Mouse (Mus musculus) embryonic facial prominence, embryonic 15.5 days (tissue): ENCODE measurements around the gene Cdk15. TPM values are rescaled to one million over a fixed set of nuclear protein-coding genes. Genes with fewer than 3 reads are reported as not detected.

ENCODE experiments used
- ATAC-seq: fragments of 200-750 bp; cut with Nextera tagmentation; 2 replicates; pipeline ENCODE4 v1.8.0; 2017; ENCODE audit warnings: low read depth, moderate TSS enrichment; ENCODE audit not compliant: insufficient number of reproducible peaks, low FRiP score, low TSS enrichment
- H3K27ac ChIP-seq: fragments of 300-500 bp; sonication (generic); replicated peaks from 2 replicates; pipeline ENCODE4 v1.5.1; 2015; ENCODE audit warnings: mild to moderate bottlenecking, inconsistent platforms
- H3K27me3 ChIP-seq: fragments of 300-500 bp; sonication (generic); 2 replicates; pipeline ENCODE4 v1.6.1; 2015; ENCODE audit warnings: inconsistent platforms
- H3K36me3 ChIP-seq: fragments of 300-500 bp; sonication (generic); 2 replicates; pipeline ENCODE4 v1.6.1; 2015; ENCODE audit warnings: mild to moderate bottlenecking, inconsistent platforms
- H3K4me1 ChIP-seq: fragments of 300-500 bp; sonication (generic); 2 replicates; pipeline ENCODE4 v1.6.1; 2015; ENCODE audit warnings: inconsistent platforms
- H3K4me2 ChIP-seq: fragments of 300-500 bp; sonication (generic); replicated peaks from 2 replicates; pipeline ENCODE4 v1.6.1; 2015; ENCODE audit warnings: mild to moderate bottlenecking, inconsistent platforms
- H3K4me3 ChIP-seq: fragments of 300-500 bp; sonication (generic); replicated peaks from 2 replicates; pipeline ENCODE4 v1.5.1; 2015; ENCODE audit warnings: mild to moderate bottlenecking, inconsistent platforms
- H3K9ac ChIP-seq: fragments of 300-500 bp; sonication (generic); 2 replicates; pipeline ENCODE4 v1.6.1; 2015; ENCODE audit warnings: inconsistent platforms
- H3K9me3 ChIP-seq: fragments of 300-500 bp; sonication (generic); replicated peaks from 2 replicates; pipeline ENCODE4 v1.6.1; 2016; ENCODE audit warnings: inconsistent platforms
- WGBS: fragments of 180-500 bp; shearing (Covaris S2); methylation state at CpG from one replicate; pipeline ENCODE4 v1.1.7; 2015; 5-methylcytosine and 5-hydroxymethylcytosine counted together
- polyA plus RNA-seq: library from polyadenylated mRNA; unstranded; fragments of >200 nt; fragmentation: Nextera tagmentation; extraction: Ambion mirVana; gene quantifications from 2 replicates; pipeline ENCODE4 v1.2.1, GENCODE M21; 2015

Cdk15 gene
- 0.80 and 1.8 TPM in 2 replicates for polyA plus RNA-seq

DNA sequence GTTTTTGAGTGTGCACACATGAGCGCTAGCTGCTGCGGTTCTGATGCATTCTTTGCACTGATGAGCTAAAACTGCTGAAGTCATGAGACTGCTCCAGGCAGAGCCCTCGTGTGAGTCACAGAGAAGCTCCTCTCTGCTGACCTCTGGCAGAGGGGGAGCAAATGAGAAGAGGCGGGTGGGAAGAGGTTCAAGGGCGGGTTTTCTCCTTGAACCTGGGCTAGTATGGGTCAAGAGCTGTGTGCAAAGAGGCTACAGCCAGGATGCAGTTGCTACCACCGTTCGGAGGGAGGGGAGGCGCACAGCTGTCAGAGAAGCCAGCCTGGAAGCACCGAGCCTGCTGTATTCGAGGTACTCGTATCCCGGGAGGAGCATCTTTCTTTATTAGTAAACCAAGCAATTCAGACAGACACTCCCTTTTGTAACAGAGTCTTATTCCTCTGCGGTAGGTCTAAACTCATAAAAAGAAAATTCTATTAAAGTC, at the start of gene Cdk15:
Gene Cdk15 (plus strand): TSS at position 156 of the 481 bp plus-strand sequence.
- H3K27ac ChIP-seq, result no peak within 1 kb of the TSS

DNA sequence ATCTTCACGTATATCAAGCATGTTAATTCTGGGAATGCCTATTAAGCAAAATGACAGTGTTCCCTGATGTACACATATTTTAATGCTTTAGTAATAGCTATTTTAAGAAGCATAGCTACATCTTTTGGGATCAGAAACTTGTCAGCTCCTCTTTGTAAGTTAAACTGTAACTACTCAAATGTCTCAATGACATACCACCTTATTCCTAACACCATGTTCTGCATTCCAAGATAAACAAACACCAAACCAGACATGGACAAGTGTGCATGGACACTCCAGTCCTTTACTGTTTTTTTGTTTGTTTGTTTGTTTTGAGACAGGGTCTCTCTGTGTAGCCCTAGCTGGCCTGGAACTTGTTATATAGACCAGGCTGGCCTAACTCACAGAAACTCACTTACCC, 48.4 kb upstream of the Cdk15 start:
- peaks cover 14% of the 10 kb centered on the region for H3K36me3 ChIP-seq
- no peak overlapping the region for H3K4me3 ChIP-seq
- 86% methylated on average over 1 of the region's 1 CpGs for WGBS

More for the DNA sequence above, at the start of gene Cdk15:
- ATAC-seq, result no peak
- WGBS, result 7% methylated on average over 13 of the region's 13 CpGs
- Histone ChIP-seq H3K36me3 (no peaks in the 10 kb centered on the region), H3K4me3 (no peak within 1 kb of the TSS), H3K27me3 (no peaks in the 10 kb centered on the region), H3K4me2 (peak within 1 kb of the TSS; percentile 38), H3K9me3 (no peaks in the 10 kb centered on the region), H3K4me1 (peaks cover 19% of the 10 kb centered on the region), H3K9ac (no peak within 1 kb of the TSS)

DNA sequence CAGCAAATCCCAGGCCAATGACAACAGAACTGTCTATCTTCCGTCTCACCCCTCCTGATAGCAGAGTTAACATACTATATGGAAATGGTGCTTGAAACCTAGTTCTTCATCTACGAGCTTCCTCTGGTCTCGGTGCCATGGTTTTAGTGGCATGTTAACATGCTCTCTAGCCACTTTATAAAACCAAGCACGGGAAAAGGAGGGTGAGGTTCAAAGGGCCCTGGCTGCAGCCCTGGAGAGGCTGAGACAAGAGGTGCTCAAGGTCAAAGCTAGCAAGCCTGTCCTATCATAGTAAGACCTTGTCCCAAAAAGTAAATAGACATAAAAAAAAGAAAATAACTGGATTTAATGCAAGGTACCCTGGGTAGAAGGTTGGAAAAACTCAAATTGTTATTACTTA, 45.1 kb upstream of the Cdk15 start:
- H3K27me3 ChIP-seq, result no peaks in the 10 kb centered on the region
- no peaks in the 10 kb centered on the region for H3K9me3 ChIP-seq
- H3K27ac ChIP-seq, result no peak overlapping the region
- ATAC-seq, result no peak
- no peak overlapping the region for H3K9ac ChIP-seq
- no peak overlapping the region for H3K4me2 ChIP-seq
- no peaks in the 10 kb centered on the region for H3K4me1 ChIP-seq
- WGBS, result 87% methylated on average over 4 of the region's 4 CpGs
- peaks cover 23% of the 10 kb centered on the region for H3K36me3 ChIP-seq
- H3K4me3 ChIP-seq, result no peak overlapping the region

More for the DNA sequence above, 48.4 kb upstream of the Cdk15 start:
- Histone ChIP-seq H3K4me2 (no peak overlapping the region), H3K9me3 (no peaks in the 10 kb centered on the region), H3K4me1 (no peaks in the 10 kb centered on the region), H3K27ac (no peak overlapping the region), H3K9ac (no peak overlapping the region), H3K27me3 (no peaks in the 10 kb centered on the region)
- no peak for ATAC-seq

DNA sequence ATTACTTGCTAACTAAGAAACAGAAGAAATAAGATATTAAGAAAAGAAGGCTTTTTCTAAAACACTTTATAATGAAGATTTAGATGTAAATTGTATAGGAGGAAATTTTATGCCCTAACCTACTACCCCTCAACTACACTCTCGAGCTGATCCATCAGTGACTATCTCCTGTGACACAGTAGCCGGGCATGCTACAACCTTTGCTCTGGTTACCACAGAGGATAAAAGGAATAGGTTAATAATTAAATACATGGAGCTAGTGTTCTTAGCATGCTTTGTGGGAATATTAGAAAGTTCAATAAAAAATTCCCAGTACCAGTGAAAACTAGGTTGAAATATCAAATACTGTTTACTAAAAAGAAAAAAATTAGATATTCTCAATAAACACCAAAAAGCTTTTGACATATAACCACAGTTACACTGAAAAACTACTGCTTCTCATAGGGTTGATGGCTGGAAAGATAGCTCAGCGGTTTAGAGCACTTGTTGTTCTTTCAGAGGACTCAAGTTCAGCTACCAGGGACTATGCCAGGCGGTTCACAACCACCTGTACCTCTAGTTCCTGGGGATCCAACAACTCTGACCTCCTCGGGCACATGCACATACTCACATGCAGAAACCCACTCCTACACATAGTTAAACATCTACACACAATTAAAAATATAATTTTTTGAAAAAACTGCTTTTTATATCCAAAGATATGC, 44.5 kb upstream of the Cdk15 start:
- H3K4me3 ChIP-seq, result no peak overlapping the region
- no peak overlapping the region for H3K4me2 ChIP-seq
- H3K4me1 ChIP-seq, result no peaks in the 10 kb centered on the region
- WGBS, result 80% methylated on average over 5 of the region's 5 CpGs
- H3K27ac ChIP-seq, result no peak overlapping the region
- no peaks in the 10 kb centered on the region for H3K9me3 ChIP-seq
- no peak for ATAC-seq
- no peak overlapping the region for H3K9ac ChIP-seq
- peaks cover 25% of the 10 kb centered on the region for H3K36me3 ChIP-seq
- H3K27me3 ChIP-seq, result no peaks in the 10 kb centered on the region

DNA sequence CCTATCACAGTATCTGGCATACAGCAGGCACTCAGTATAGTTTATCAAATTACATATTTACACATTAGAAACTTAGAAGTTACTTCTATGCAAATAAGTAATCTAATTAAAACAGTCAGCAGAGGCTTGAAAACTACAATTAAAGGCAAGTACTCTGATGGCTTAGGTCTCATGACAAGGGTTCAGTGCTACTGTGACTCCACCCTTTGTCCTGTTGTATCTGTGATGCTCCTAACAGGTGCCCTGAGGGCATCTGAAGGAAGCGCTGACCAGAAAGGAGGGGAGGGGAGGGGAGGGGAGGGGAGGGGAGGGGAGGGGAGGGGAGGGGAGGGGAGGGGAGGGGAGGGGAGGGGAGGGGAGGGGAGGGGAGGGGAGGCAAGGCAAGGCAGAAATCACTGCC, 43.8 kb upstream of the Cdk15 start:
- WGBS, result no CpG with 5 or more reads among the region's 1 CpGs
- Histone ChIP-seq H3K36me3 (peaks cover 27% of the 10 kb centered on the region), H3K4me2 (no peak overlapping the region), H3K9me3 (no peaks in the 10 kb centered on the region), H3K9ac (no peak overlapping the region), H3K4me3 (no peak overlapping the region), H3K27ac (no peak overlapping the region), H3K27me3 (no peaks in the 10 kb centered on the region), H3K4me1 (no peaks in the 10 kb centered on the region)
- ATAC-seq, result no peak

DNA sequence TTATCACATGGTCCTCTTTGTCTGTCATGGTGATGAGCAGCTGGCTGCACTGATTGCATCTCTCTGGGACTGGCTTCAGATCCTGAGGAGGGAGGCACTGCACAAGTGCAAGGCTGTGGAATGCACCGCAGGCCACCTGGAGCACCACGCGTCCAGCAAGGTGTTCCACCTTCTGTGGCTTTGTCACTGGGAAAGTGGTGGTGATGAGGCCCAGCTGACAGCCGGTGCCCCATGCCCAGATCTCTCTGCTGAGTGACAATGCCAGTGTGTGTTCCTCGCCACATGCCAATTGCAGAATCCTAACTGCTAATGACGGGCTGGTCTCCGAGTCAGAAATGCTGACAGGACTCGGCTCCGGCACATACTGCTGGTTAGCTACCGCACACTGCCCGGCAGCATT, 41.3 kb upstream of the Cdk15 start:
- Histone ChIP-seq H3K9ac (no peak overlapping the region), H3K4me3 (no peak overlapping the region), H3K4me2 (no peak overlapping the region), H3K4me1 (no peaks in the 10 kb centered on the region), H3K27me3 (no peaks in the 10 kb centered on the region), H3K36me3 (peaks cover 20% of the 10 kb centered on the region), H3K9me3 (no peaks in the 10 kb centered on the region), H3K27ac (no peak overlapping the region)
- WGBS, result 91% methylated on average over 11 of the region's 11 CpGs
- no peak for ATAC-seq

DNA sequence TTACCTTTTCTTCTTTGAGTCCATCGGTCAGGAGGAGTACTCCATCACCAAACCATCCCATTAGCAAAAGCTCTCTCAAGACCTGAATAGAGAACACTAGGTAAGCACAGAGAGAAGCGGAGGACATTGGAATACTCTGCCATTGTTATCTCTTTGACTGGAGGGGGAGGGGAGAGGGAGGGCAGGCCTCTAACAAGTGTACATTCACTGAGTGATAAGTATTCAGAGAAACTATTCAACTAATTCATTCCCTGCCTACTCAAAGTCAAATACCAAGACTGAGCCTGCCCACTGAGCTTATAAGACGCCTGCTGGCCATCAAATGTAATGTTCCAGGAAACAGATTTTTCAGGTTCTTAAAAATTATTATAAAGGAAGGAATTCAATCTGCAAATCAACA, 36.3 kb upstream of the Cdk15 start:
- Histone ChIP-seq H3K27me3 (no peaks in the 10 kb centered on the region), H3K4me2 (no peak overlapping the region), H3K4me3 (no peak overlapping the region), H3K4me1 (no peaks in the 10 kb centered on the region), H3K9ac (no peak overlapping the region), H3K9me3 (no peaks in the 10 kb centered on the region), H3K27ac (no peak overlapping the region), H3K36me3 (peaks cover 13% of the 10 kb centered on the region; the same call in 1 of the 2 replicates)
- ATAC-seq, result no peak
- 84% methylated on average over 3 of the region's 3 CpGs for WGBS

DNA sequence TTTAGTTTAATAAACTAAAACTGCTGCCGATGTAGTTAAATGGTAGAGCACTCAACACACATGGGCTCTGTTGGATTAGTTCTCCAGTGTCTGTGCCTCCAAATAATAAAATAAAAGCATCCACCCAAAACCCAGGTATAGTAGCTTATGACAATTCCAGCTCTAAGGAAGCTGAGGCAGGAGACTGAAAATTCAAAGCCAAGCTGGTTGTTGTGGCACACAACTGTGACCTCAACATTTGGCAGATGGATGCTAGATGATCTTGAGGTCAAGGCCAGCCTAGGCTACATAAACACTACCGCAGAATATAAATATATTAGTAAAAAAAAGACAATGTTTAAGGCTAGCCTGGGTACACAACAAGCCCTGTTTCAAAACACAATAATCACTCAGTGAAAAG, 35.1 kb upstream of the Cdk15 start:
- H3K4me3 ChIP-seq, result no peak overlapping the region
- H3K27me3 ChIP-seq, result no peaks in the 10 kb centered on the region
- H3K4me2 ChIP-seq, result no peak overlapping the region
- 92% methylated on average over 2 of the region's 2 CpGs for WGBS
- H3K4me1 ChIP-seq, result no peaks in the 10 kb centered on the region
- no peaks in the 10 kb centered on the region for H3K9me3 ChIP-seq
- no peak for ATAC-seq
- H3K27ac ChIP-seq, result no peak overlapping the region
- 0 out of 2 replicates have a peak, but pooled peaks cover 9% of the 10 kb centered on the region for H3K36me3 ChIP-seq
- no peak overlapping the region for H3K9ac ChIP-seq

DNA sequence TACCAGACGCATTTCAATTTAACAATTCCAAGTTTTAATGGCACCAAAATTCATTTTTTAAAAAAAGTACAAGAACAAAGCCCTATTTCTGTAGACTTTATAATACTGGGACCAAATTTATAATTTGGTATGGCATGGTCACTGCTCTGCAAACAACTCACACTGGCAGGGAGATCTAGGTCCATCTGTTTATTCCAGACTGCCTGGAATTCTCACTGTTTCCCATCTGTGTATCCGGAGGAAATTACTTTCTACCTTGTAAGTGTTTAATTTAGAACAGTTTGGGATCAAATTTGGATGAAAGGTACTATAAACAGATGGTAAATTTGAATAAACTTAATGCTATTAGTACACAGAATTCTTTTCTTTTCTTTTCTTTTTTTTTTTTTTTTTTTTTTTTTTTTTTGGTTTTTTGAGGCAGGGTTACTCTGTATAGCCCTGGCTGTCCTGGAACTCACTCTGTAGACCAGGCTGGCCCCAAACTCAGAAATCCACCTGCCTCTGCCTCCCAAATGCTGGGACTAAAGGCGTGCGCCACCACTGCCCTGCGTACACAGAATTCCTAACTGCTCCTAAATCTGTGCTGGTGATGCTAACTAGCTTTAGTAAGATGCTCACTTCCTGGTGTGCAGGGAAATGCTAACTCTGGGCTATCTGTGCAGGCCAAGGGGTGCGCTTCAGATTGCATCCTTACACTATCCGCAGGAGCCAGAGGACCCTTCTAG, 34.4 kb upstream of the Cdk15 start:
- H3K4me1 ChIP-seq, result no peaks in the 10 kb centered on the region
- 0 out of 2 replicates have a peak, but pooled peaks cover 6% of the 10 kb centered on the region for H3K36me3 ChIP-seq
- no peak overlapping the region for H3K9ac ChIP-seq
- no peaks in the 10 kb centered on the region for H3K27me3 ChIP-seq
- H3K4me3 ChIP-seq, result no peak overlapping the region
- H3K9me3 ChIP-seq, result no peaks in the 10 kb centered on the region
- H3K4me2 ChIP-seq, result no peak overlapping the region
- 86% methylated on average over 7 of the region's 7 CpGs for WGBS
- no peak overlapping the region for H3K27ac ChIP-seq
- ATAC-seq, result no peak

DNA sequence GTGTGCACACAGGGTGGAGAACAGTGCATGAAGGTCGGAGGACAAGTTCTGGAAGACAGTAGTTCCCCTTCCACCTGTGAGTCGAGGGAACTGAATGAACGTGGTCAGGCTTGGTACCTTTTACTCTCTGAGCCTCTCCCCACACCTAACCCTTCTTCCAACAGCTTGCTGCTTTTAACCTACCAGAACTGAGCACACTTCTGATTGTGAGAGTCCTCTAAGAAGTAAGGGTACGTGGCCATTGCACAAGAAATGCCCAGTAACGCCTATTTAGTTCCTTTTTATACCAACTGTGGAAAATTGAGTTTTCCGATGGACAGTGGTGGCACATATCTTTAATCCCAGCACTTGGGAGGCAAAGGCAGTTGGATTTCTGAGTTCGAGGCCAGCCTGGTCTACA, 28.2 kb upstream of the Cdk15 start:
- no peak overlapping the region for H3K4me3 ChIP-seq
- no peak overlapping the region for H3K27ac ChIP-seq
- 0 out of 2 replicates have a peak, but pooled peaks cover 2% of the 10 kb centered on the region for H3K36me3 ChIP-seq
- H3K4me2 ChIP-seq, result no peak overlapping the region
- WGBS, result 89% methylated on average over 7 of the region's 7 CpGs
- H3K4me1 ChIP-seq, result no peaks in the 10 kb centered on the region
- H3K9ac ChIP-seq, result no peak overlapping the region
- H3K27me3 ChIP-seq, result no peaks in the 10 kb centered on the region
- no peaks in the 10 kb centered on the region for H3K9me3 ChIP-seq
- ATAC-seq, result no peak

DNA sequence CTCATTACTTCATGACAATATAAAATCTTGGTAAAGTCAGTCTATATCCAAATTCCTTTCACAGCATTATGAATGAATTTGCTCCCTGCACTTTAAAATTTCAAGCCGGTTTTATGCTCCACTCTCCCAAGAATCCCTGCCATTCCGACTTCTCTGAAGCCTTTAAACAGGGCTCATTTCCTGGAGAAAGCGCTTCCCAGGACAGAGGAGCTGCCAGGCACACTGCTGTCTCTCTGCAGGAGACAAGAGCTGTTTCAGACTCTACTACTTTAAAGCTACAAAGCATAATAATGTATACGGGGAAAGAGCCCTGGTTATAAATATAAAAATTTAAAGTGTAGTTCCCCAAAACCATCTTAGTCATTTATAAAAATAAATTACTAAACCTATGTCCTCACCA, 27.5 kb upstream of the Cdk15 start:
- H3K27me3 ChIP-seq, result no peaks in the 10 kb centered on the region
- no peak overlapping the region for H3K4me2 ChIP-seq
- H3K4me3 ChIP-seq, result no peak overlapping the region
- H3K9me3 ChIP-seq, result no peaks in the 10 kb centered on the region
- H3K9ac ChIP-seq, result no peak overlapping the region
- WGBS, result 44% methylated on average over 4 of the region's 4 CpGs
- no peaks in the 10 kb centered on the region for H3K4me1 ChIP-seq
- H3K36me3 ChIP-seq, result no peaks in the 10 kb centered on the region
- ATAC-seq, result no peak
- no peak overlapping the region for H3K27ac ChIP-seq
